Mouse (Mus musculus): Measurements from ENCODE around the gene Insyn1. TPM values are rescaled to one million over a fixed set of nuclear protein-coding genes. Genes with fewer than 3 reads are reported as not detected.

The Insyn1 gene
- total RNA-seq (2015) (not detected in 2 replicates), total RNA-seq (2017) (not detected in 2 replicates)

DNA sequence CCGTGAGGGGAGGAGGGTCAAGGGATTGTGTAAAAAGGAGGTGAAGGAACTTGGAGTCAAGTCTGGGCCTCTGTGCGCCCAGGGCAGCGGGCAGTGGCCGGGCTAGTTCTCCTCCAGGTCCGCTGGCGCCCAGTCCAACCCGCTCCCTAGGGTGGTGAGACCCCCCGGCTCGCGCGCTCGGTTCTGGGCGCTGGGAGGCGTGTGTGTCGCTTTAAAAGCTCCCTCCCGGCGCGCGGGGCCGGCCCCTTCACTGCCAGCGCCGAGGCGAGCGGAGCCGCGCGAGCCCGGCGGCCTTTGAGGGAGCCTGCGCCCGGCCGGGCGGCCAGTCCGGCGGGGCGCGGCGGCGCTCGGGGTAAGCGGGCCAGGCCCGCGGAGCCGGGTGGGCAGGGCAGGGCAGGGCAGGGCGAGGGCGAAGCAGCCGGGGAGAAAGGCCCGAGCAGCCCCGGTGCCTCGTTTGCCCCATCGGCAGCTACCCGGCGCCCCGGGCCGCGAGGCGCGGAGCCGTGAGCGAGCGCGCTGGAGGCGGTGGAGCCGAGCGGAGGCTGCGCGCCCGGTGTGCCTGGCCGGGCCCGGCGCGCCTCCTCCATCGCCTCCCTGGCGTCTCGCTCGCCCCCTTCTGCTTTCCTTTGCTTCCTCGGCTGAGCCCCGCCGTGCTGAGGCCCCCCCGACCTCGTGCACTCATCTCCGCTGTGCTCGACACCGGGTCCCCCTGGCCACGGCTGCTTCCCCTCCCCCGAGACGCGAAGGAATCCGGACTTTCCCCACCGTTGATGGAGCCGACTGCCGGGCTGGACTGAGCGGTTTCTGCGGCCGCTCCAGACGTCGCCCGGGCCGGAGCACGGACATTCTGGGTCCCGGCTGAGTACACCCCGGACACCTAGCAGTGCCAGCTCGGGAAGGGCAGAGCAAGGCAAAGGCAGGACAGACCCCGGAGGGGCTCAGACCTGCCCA, at the start of gene Insyn1:
Gene Insyn1, plus strand, starts transcription at position 753 of the 951 bp plus-strand sequence.
- ATAC-seq (ENCODE audit: poor library complexity, severe bottlenecking) = no peak

DNA sequence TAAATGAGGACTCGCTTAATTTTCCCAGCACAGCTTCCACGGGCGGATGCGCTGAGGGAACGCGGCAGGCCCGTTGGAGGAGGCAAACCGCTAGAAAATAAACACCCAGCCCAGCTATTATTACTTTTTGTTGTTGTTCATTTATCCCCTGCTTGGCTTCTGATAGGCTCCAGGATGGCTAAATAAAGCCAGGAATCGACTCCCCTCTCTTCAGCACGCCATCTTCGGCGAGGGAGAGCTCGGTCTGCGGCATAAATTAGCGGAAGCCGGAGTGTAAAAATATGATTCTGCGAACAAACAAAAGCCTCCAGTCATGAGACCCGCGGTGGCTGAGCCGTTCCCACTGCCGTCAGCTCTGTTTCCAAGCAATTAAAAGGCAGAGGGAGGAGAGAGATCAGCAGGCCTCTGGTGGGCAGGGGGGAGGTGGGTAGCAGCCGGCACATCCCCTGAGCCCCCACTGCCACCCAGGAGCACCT, 49.4 kb upstream of the Insyn1 start:
- ATAC-seq (ENCODE audit: poor library complexity, severe bottlenecking) = no peak

DNA sequence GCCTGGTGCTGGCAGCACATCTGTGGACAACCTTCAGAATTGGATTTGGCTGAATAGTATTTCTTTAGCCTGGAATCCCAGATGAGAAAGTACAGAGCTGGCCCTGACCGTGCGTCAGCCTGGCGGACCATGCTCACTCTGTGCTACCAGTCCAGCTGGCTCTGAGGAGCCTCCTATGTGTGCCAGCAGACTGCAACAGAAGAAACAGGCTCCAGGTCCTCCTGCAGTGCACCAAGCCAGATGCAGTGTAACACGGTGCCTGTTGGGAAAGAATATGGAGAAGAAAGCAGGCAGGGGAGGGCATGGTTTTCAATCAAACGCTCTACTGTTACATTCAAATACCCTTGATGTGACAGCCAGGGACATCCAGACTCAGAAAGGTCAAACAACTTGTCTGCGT, 48.3 kb upstream of the Insyn1 start:
- ATAC-seq (ENCODE audit: poor library complexity, severe bottlenecking) = no peak

DNA sequence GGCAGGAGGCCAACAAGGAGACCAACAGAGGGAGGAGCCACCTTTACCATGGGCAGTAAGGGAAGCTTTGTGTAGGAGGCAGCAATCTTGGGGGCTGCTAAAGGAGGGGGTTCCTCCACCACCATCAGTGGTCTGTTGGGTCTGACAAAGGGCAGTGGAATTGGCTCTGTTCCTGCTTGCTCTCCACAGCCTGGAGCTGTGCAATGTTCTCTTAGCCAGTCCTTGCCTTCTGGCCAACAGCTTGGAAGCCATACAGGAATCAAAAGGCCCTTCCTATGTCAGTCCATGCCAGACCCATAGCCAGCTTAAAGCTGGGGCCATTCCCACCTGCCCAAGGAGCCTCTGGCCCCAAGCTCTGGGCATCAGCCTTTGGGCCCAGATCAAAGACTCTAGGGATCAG, 47.8 kb upstream of the Insyn1 start:
- ATAC-seq (ENCODE audit: poor library complexity, severe bottlenecking) = no peak

DNA sequence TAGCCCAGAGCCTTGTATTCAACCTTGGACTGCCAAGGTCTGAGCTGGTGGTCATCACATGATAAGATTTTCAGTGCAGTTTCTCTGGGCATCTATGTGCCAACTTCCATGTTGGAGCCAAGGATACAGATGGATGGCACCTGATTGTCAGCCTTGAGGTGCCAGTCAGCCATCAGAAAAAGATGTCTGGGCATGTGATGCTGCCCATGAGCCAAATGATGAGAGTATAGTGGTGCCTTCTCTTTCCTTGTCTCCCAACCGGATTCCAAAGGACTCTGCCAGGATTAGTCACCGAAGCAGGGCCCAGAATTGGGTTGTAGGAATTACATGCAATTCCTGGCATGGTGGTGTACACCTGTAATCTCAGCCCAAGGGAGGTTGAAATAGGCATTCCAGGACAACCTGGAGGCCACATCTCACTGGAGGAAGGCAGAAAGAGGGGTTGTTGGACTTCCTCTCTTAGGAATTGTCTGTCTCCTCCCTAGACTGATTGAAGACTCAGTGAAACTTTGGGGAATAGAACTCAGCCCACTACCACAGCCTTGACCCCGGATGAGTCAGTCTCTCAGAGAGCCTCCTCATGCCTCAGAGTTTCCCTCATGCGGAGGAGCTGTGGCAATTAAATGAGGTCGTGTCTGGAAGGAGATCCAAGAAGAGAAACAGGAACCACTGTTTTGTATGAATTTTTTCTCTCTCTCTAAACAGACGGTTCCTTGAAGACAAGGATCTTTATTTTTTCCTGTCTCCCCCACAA, 46.9 kb upstream of the Insyn1 start:
- no peak for ATAC-seq (ENCODE audit: poor library complexity, severe bottlenecking)

DNA sequence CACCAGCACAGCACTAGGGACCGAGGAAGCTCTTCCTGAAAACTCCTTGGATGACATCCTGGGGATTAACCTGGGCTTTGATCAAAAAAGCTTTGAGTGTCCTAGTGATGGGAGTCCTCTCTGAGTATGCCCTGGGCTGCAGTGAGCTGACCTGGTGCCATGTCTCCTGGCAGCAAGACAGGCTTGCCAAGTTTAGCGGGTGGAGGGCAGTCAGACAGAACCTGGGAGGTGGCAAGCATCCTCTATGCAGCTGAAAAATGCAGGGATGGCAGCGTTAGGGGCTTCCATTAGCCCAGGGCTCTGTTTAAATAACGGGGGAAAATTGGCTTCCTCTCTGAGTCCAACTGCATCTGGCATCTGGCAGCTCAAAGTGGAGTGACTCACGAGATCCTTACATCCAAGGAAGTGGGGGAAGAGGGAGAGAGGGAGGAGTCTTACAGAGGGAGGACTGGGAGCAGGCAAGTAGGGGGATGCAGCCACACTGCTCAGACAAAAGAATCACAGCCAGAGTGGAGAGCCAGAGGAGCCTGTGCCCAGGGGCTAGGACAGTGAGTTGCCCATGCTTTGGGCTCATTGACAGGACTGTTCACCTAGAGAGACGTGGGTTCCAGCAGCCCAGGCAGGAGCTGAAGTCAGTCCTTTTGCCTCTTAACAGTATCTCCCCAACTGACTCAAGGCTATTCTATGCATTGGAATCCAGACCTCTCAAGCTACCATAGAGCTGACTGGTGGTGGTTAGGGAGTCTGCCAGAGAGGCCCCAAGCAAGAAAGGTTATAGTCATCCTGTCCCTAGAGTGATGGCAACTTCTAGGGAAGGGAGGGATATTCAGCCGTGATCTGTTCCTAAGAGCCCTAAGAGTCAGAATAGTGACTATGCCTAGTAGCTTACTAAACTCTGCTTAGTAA, 46.0 kb upstream of the Insyn1 start:
- ATAC-seq (ENCODE audit: poor library complexity, severe bottlenecking) = no peak

DNA sequence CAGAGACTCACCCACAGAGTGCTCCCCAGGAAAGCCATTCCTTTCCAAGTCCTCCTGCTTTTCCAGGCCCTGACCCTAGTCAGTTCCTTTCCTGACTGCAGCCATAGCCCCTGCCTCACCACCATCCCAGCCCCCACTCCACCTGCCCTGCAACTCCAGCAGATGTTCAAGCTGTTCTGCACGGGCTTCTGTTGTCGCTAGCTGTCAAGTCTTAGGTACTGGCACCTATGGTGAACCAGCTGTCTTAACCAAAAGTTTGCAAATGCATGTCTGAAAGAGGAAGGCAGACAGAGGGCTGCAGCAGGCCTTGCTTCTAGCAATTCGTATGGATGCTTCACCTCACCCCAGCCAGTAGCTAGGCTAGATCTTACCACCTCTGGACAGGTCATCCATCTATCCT, 45.3 kb upstream of the Insyn1 start:
- no peak for ATAC-seq (ENCODE audit: poor library complexity, severe bottlenecking)

DNA sequence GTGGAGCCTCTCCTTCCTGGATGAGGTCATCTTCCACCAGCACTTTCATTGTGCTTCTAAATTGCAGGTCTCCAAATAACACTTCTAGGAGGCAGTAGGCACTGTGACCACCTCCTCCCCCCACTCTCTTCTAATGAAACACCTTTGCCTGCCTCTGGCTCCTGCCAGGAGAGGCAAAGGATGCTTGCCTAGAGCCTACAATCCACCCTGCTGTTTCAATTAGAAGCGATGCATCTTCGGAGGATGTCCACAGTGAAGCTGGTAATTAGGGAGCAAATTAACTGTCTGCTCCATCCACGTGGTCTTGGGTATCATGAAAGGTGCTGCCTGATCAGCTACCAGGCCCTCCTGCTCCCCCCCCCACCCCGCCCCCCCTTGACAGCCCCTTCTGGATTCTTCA, 41.6 kb upstream of the Insyn1 start:
- no peak for ATAC-seq (ENCODE audit: poor library complexity, severe bottlenecking)

DNA sequence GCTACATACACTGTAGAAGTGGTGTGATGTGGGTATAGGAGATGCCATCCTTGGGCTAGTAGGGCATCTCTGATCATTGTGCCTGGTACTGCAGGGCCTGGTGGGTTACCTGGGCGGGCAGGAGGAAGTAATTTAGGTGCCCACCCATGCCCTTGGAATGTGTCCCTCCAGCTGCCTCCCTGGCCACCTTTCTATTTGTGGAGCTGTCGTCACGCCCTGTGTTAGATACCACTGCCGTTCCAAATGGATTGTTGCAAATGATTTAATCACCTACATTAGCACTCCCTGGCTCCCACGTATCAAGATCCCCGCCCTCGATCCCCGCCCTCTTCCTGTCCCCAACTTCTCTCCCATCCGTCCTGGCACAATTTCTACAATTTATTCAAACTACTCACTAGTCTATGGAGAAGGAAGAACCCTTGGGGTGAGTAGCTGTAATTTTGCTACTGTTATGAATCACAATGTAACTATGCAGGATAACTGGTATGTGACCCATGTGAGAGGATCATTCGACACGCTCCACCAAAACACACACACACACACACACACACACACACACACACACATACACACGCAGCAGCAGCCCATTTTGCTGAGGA, 40.3 kb upstream of the Insyn1 start:
- ATAC-seq (ENCODE audit: poor library complexity, severe bottlenecking) = no peak

DNA sequence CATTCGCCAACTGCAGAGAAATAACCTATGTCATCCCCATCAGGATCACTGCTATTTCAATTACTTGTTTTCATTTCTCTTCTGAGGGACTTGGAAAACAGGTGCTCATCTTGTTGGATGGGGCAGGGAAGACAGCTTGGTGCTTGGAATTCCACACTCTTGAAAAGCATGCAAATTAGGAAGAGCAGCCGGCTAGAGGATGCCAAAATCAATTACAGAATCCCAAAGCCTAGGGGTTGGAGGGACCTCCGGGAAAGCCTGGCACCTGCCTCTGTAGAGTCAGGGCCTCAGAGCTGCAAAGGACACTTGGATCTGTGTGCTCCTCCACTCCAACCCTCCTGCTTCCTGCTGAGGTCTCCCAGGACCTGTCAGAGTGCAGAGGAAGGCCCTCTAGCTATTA, 38.9 kb upstream of the Insyn1 start:
- no peak for ATAC-seq (ENCODE audit: poor library complexity, severe bottlenecking)

DNA sequence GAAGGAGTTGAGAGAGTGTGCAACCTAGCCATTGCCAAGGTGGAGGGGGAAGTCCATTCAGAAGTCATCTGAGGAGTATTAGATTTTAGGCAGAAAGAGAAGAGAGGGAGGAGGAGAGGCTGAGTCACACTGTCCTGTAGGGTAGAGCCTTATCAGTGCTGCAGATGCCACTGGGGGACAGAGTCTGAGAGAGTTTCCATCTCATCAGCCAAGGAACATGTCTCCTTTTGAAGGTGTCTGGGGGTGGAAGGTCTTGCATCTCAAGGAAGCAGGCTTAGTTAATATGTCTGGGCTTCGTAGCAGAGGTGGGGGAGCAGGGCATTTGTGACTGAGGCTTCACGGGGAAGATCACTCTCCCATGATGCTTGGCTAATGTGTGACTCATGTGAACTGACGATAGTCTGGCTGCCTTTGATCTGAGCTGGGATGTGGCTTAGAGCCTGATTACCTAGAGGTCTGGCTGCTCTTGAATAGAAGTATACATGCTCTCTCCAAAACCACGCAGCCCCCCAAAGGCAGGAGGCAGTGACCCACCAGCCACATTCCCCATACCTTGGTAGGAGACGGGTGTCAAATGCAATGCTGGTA, 34.5 kb upstream of the Insyn1 start:
- ATAC-seq (ENCODE audit: poor library complexity, severe bottlenecking) = no peak

DNA sequence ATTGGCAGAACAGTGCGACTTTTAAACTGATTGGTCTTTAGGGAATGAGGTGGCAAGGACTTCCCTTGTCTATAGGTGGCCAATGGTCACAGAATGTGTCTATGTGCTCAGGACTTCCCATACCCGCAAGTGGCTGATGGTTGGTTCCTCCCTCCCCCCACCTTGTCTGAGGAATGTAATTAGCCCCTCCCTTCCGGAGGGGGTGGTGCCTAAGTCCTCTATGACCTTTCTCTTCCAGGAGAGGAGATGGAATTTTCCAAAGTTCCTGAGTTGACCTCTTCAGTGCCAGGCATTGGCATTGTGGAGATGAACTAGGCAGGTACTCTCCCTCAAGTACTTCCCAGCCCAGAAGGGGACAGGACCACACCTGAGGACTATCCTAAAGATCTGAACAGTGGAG, 33.5 kb upstream of the Insyn1 start:
- ATAC-seq (ENCODE audit: poor library complexity, severe bottlenecking) = no peak

DNA sequence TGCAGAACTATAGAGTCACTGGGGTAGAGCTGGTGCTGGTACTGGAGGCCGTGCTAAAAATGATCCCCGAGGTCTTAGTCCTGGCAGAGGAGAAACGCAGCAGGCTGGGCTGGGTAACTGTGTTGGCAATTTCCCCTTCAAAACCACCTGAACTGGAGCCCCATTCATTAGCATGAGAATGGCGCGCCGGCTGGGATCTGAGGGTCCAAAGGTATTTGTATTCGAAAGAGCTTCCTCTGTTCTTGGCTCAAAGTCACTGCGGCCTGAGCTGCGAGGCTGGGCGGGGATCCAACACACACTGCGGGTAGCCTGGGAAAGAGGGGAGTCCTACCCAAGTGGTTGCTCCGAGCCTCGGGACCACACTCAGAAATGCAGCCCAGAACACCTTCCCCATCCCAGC, 32.6 kb upstream of the Insyn1 start:
- no peak for ATAC-seq (ENCODE audit: poor library complexity, severe bottlenecking)

DNA sequence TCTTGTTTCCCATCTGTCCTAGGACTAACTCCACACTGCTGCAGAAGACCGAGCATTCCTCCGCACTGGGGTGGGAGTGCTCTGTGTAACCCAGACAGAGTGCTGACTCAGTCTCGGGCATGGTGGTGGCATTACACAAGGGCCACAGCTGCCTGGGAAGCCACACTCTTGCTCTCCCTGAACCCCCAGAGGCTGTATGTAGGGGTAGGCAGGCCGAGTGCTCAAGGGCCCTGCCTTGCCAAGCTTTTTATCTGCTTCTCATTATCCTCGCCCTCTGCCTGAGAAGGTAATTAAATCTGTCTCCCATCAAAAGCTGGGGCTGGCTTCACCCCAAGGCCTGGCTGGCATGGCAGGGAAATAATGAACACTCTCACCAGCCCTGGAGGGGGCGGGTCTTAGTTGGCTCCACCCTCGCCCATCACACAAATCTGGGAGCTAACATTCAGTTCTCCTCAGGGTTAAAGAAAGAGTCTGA, 30.9 kb upstream of the Insyn1 start:
- no peak for ATAC-seq (ENCODE audit: poor library complexity, severe bottlenecking)

DNA sequence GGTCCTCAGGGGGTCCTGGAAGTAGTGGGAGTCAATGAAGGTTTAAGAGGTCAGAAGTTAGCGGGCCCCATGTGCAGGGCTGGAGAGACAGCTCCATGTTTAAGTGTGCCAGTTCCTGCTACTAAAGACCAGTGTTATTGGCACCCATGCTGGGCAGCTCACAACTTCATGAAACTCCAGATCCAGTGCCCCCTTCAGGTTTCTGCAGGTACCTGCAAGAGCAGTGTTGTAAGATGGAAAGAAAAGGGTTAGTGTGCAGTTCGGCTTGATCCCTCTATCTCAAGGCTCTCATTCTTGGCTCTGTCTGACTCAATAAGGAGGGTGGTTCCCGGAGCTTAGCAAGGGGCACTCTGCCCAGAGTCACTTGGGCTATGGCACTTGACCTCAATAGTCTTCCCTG, 30.1 kb upstream of the Insyn1 start:
- ATAC-seq (ENCODE audit: poor library complexity, severe bottlenecking) = no peak

DNA sequence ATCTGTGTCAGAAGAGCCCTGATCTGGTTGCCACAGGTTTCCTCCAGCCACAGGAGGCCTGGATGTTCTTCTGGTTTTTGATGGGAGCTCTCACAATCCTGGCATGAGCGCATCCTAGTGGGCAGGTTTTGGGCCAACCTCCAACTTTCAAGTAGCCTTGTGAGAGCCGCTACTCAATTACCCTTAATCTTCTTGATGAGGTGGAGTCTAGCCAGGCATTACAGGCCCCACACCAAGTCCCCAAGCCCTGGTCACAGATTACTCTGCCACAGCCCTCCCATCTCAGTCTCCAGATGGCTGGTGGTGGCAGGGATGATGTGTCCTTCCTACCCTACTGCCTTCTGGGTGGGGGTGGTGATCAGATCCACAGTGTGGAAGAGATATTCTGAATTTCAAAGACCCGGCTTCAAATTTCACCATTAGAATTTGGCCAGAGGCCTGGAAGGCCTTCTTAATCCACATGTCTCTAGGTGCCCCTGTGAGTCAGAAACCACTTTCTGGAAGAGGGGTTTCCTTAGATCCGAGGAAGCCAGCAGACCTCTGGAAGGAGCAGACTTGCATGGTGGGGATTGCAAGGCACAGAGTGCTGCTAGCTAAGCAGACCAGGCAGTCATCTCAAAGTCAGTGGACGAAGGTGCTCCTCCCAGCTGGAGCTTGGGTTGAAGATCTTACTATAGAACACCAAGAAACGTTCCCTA, 29.4 kb upstream of the Insyn1 start:
- no peak for ATAC-seq (ENCODE audit: poor library complexity, severe bottlenecking)

DNA sequence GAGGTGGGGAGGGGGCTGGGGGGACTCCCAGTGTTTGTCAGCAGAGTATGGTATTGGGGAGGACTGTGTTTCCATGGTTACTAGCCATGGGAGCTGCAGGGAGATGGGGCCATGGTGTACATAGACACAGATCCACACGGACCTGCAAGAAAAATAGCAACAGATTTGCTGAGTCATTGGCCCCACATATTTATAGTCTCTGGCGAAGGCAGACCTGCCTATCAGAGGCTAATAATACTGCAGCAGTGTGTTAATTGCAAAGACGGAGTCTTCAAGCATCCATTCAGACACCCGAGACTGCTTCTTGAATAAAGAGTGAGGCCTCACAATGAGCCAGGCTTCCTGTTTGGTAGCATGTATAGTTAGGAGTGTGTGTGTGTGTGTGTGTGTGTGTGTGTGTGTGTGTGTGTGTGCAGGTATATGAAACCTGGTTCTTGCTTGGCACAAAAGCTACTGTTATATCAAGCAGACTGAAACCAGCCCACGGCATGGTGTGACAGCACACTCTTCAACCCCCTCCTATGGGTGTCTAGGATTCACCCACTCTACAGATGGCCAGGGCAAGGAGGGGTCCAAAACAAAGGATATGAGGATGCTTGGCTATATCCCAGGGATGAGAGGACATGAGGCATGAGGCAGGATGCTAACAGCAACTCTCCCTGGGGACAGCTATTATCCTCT, 20.9 kb upstream of the Insyn1 start:
- ATAC-seq (ENCODE audit: poor library complexity, severe bottlenecking) = no peak

DNA sequence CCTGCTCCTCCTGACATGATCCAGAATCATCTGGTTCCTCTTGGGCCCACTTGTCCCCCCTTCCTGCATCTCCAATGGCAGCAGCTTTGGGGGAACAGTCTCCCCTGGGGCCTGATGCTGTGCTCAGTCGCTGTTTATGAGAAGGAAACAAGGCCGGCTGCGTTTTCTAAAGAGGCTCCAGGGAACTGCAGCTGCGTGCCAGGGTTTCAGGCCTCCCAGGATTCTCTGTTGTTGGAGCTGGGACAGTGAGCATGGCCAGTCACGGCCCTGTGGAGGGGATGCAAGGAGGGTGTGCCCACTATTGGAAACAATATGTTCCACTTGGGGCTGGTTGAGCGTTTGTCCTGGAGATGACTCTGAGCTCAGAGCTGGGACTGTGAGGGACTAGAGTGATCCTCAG, 17.9 kb upstream of the Insyn1 start:
- ATAC-seq (ENCODE audit: poor library complexity, severe bottlenecking) = no peak

All from megakaryocyte, adult 5-6 weeks (primary cell).